Mouse (Mus musculus) intestine, embryonic 15.5 days (tissue): ENCODE results near the gene Srp14. TPM values are rescaled to one million over a fixed set of nuclear protein-coding genes. Genes with fewer than 3 reads are reported as not detected.

Experiments used
- ATAC-seq: fragments of 200-750 bp; cut with Nextera tagmentation; 2 replicates; pipeline ENCODE4 v1.8.0; 2017; ENCODE audit warnings: moderate TSS enrichment, moderate library complexity
- H3K27ac ChIP-seq: fragments of 300-500 bp; sonication (generic); 2 replicates; pipeline ENCODE4 v1.5.1; 2015; ENCODE audit warnings: mild to moderate bottlenecking, inconsistent platforms
- H3K27me3 ChIP-seq: fragments of 300-500 bp; sonication (generic); replicated peaks from 2 replicates; pipeline ENCODE4 v1.6.1; 2015; ENCODE audit warnings: inconsistent platforms
- H3K36me3 ChIP-seq: fragments of 300-500 bp; sonication (generic); 2 replicates; pipeline ENCODE4 v1.6.1; 2015; ENCODE audit warnings: inconsistent platforms
- H3K4me1 ChIP-seq: fragments of 300-500 bp; sonication (generic); replicated peaks from 2 replicates; pipeline ENCODE4 v1.6.1; 2015; ENCODE audit warnings: inconsistent platforms
- H3K4me2 ChIP-seq: fragments of 300-500 bp; sonication (generic); replicated peaks from 2 replicates; pipeline ENCODE4 v1.6.1; 2015; ENCODE audit warnings: mild to moderate bottlenecking, inconsistent platforms
- H3K4me3 ChIP-seq: fragments of 300-500 bp; sonication (generic); replicated peaks from 2 replicates; pipeline ENCODE4 v1.5.1; 2015; ENCODE audit warnings: inconsistent platforms
- H3K9ac ChIP-seq: fragments of 300-500 bp; sonication (generic); 2 replicates; pipeline ENCODE4 v1.6.1; 2015; ENCODE audit warnings: inconsistent platforms
- H3K9me3 ChIP-seq: fragments of 300-500 bp; sonication (generic); 2 replicates; pipeline ENCODE4 v1.6.1; 2016; ENCODE audit warnings: inconsistent platforms
- WGBS: fragments of 180-500 bp; shearing (Covaris S2); methylation state at CpG from one replicate; pipeline ENCODE4 v1.1.7; 2015; 5-methylcytosine and 5-hydroxymethylcytosine counted together
- polyA plus RNA-seq: library from polyadenylated mRNA; unstranded; fragments of >200 nt; fragmentation: Nextera tagmentation; extraction: Ambion mirVana; gene quantifications from 2 replicates; pipeline ENCODE4 v1.2.1, GENCODE M21; 2015

The Srp14 gene
- polyA plus RNA-seq, 1 experiment from 2014 or later, result 196 TPM

DNA sequence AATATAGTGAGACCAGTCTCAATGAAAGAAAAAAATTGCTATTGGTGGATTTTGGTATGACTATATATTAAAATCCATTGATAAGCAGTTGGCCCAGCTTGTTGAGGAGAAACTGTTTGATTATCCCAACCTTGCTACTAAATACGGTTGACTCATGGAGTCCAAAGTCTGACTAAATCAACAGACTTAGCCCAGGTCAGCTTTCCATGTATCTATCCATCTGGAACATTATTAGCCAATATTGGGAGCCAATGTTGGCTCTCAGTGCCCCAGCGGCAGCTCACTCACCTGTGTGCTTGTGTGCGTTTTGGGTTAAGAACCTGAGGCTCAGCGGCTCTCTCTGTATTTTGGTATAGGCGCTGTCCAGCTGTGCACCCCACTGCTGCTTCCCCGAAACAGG is 28.5 kb downstream of the Srp14 start:
- Histone ChIP-seq H3K27ac (no peak overlapping the region), H3K27me3 (no peaks in the 10 kb centered on the region), H3K36me3 (peaks cover 10% of the 10 kb centered on the region; the same call in 1 of the 2 replicates), H3K4me2 (no peak overlapping the region), H3K9ac (no peak overlapping the region), H3K4me1 (no peaks in the 10 kb centered on the region), H3K9me3 (no peaks in the 10 kb centered on the region), H3K4me3 (no peak overlapping the region)
- whole genome bisulfite sequencing, result 92% methylated on average over 6 of the region's 6 CpGs
- no peak for ATAC-seq

DNA sequence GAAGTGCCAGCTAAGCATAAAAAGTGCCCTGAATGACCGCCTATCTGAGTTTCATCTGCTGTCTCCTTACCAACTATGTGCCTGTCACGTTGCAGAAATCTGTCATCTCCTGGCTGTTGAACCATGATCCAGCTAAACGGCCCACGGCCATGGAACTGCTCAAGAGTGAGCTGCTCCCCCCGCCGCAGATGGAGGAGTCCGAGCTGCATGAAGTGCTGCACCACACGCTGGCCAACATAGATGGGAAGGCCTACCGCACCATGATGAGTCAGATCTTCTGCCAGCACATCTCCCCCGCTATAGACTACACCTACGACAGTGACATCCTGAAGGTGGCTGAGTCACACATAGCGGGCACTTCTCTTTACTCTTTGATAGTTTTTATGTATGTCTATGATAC is 31.3 kb downstream of the Srp14 start:
- 85% methylated on average over 12 of the region's 12 CpGs for WGBS
- Histone ChIP-seq H3K9ac (no peak overlapping the region), H3K27me3 (no peaks in the 10 kb centered on the region), H3K27ac (no peak overlapping the region), H3K4me3 (no peak overlapping the region), H3K36me3 (peaks cover 8% of the 10 kb centered on the region; the same call in 1 of the 2 replicates), H3K9me3 (no peaks in the 10 kb centered on the region), H3K4me1 (no peaks in the 10 kb centered on the region), H3K4me2 (no peak overlapping the region)
- ATAC-seq, result no peak

DNA sequence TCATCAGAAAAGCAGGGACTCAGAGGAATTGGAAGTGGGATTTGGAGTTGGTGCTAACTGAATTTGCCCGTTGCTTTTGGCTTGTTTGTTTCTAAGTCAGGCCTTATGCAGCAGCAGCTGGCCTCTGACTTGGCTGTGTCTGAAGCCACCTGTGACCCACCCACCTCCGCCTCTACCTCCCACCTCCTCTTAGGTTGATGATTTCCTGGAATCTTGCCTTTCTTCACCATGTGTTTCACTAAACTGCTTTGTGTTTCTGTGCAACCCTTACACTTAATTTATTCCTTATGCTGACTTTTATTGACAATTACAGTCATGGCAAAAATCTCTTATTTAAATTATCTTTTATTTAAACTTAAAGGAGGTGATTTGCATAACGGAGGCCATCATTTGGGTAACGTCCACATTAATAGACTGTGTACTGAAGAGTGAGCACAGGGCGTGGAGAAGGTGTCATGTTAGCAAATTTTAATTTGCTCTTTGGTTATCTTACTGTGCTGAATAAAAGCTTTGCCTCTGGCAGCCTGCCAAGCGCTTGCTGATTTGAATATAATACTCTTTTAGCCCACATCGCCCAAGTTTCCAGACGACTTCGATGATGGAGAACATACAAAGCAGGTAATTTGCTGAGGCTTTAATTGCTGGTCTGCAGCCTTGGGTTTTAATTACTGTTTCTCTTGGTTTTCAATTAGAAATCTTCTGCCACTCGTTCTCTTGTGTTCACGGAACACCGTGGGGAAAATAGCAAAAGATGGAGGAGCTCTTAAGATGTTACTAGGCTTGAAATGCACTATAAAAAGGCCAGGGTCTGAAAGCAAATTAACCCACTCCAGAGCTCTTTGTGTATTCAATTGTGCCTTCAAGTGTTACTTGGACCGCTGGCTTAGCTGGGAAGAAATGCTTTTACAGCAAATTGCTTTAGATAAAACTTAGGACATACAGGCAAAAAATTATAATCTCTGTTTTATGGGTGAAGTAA is 33.5 kb downstream of the Srp14 start:
- no peak overlapping the region for H3K27ac ChIP-seq
- H3K27me3 ChIP-seq, result no peaks in the 10 kb centered on the region
- H3K4me2 ChIP-seq, result no peak overlapping the region
- no peaks in the 10 kb centered on the region for H3K4me1 ChIP-seq
- H3K4me3 ChIP-seq, result no peak overlapping the region
- 79% methylated on average over 13 of the region's 13 CpGs for WGBS
- no peak overlapping the region for H3K9ac ChIP-seq
- no peaks in the 10 kb centered on the region for H3K36me3 ChIP-seq
- ATAC-seq, result no peak
- H3K9me3 ChIP-seq, result no peaks in the 10 kb centered on the region

DNA sequence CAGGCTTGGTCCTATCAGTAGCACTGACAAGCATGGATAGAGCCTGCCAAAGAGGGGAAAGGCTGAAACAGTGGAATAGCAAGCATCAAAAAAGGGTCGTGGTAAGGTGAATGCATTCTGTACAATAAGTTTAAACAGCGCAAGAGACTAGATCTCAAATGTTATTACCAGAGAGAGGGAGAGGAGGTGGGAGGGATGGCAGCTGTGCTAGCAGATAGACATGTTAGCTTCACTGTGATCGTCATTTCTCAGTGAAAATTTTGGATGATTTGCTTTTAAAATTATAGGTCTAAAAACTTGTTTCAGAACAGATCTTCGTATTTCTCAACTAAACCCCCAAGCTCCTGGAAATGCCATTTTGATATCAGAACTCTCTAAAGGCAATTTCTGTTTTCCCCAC is 36.8 kb downstream of the Srp14 start:
- Histone ChIP-seq H3K27ac (no peak overlapping the region), H3K4me1 (no peaks in the 10 kb centered on the region), H3K9me3 (no peaks in the 10 kb centered on the region), H3K4me2 (no peak overlapping the region), H3K9ac (no peak overlapping the region), H3K4me3 (no peak overlapping the region), H3K27me3 (no peaks in the 10 kb centered on the region), H3K36me3 (peaks cover 3% of the 10 kb centered on the region; the same call in 1 of the 2 replicates)
- no peak for ATAC-seq
- 87% methylated on average over 4 of the region's 4 CpGs for WGBS

DNA sequence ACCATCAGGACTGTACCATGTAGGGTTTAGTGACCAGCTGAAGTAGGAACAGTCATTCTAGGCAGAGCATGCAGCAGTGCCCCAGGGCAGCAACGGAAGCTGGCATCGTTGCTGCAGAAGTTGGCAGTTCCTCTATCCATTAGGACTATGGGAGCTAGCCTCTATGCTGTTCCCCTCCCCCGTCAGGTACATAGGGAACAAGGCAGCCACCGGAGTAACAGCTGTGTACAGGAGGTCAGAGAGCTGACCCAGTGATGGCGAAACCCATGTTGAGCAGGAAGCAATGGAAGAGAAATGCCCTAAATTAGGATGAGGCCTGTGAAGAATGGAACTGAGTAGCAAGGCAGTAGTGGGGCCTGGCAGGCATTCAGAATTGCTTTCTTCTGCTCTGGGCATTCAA is 37.3 kb downstream of the Srp14 start:
- Histone ChIP-seq H3K9ac (no peak overlapping the region; the same call in 1 of the 2 replicates), H3K27ac (no peak overlapping the region), H3K4me2 (no peak overlapping the region), H3K9me3 (no peaks in the 10 kb centered on the region), H3K4me1 (no peaks in the 10 kb centered on the region), H3K36me3 (peaks cover 3% of the 10 kb centered on the region; the same call in 1 of the 2 replicates), H3K4me3 (no peak overlapping the region), H3K27me3 (no peaks in the 10 kb centered on the region)
- ATAC-seq, result no peak
- 81% methylated on average over 5 of the region's 5 CpGs for WGBS

DNA sequence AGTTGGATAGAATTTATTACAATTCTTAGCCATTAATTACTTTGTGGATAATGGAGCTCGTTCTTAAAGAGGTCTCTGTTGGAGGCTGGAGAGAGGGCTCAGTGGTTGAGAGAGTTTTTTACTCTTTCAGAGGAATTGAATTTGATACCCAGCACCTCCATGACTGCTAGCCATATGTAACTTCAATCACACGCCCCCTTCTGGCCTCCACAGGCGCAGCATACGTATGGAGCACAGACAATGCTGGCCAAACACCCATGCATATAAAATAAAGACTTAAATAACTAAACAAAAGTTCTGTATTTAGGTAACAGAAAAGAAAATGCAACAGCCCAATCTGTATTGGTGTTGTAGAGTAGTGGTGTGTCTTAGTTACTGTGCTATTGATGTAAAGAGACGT is 47.9 kb downstream of the Srp14 start:
- ATAC-seq, result no peak
- 74% methylated on average over 5 of the region's 5 CpGs for WGBS
- no peaks in the 10 kb centered on the region for H3K27me3 ChIP-seq

DNA sequence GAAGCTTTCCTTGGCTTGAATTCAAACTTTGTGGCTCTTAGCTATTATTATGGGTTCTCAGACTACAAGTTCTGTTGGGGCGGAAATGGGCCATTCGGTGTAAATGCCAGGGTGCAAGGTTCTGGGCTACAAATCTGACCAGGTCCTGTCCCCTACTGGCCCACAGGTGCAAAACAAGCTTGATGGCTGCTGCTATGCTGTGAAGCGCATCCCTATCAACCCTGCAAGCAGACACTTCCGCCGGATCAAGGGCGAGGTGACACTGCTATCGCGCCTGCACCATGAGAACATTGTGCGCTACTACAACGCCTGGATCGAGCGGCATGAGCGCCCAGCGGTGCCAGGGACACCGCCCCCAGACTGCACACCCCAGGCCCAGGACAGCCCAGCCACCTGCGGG is 48.9 kb downstream of the Srp14 start:
- Histone ChIP-seq H3K4me3 (no peak overlapping the region), H3K9ac (no peak overlapping the region), H3K4me2 (no peak overlapping the region), H3K4me1 (no peaks in the 10 kb centered on the region), H3K36me3 (peaks cover 20% of the 10 kb centered on the region), H3K27me3 (no peaks in the 10 kb centered on the region), H3K27ac (no peak overlapping the region), H3K9me3 (no peaks in the 10 kb centered on the region)
- WGBS, result 79% methylated on average over 16 of the region's 16 CpGs
- ATAC-seq, result no peak

More for the DNA sequence above, 47.9 kb downstream of the Srp14 start:
- Histone ChIP-seq H3K36me3 (peaks cover 27% of the 10 kb centered on the region), H3K4me2 (no peak overlapping the region), H3K4me3 (no peak overlapping the region), H3K9me3 (no peaks in the 10 kb centered on the region), H3K4me1 (no peaks in the 10 kb centered on the region), H3K27ac (no peak overlapping the region), H3K9ac (no peak overlapping the region)

DNA sequence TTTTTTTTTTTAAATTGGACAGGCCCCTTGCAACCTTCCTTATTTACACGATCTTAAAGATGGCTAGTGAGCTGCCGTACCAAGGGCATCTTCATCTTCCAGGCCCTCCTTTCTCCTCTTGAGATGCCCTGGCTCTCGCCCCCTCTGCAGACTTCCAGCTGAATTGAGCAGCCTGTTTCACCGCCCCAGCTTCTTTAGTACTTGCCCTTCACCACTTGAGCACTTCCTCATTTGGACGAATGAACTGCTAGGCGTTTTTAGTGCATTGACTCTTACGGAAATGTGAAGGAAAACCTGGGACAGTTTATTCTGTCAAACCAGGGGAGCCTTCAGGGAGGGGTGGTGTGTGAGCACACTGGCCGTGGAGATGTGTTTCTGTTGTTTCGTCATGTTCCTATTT is 50.2 kb downstream of the Srp14 start:
- H3K4me1 ChIP-seq, result no peaks in the 10 kb centered on the region
- 87% methylated on average over 9 of the region's 9 CpGs for WGBS
- H3K9ac ChIP-seq, result no peak overlapping the region
- no peak overlapping the region for H3K4me2 ChIP-seq
- peaks cover 20% of the 10 kb centered on the region for H3K36me3 ChIP-seq
- H3K4me3 ChIP-seq, result no peak overlapping the region
- no peaks in the 10 kb centered on the region for H3K27me3 ChIP-seq
- no peak overlapping the region for H3K27ac ChIP-seq
- no peak for ATAC-seq
- no peaks in the 10 kb centered on the region for H3K9me3 ChIP-seq

DNA sequence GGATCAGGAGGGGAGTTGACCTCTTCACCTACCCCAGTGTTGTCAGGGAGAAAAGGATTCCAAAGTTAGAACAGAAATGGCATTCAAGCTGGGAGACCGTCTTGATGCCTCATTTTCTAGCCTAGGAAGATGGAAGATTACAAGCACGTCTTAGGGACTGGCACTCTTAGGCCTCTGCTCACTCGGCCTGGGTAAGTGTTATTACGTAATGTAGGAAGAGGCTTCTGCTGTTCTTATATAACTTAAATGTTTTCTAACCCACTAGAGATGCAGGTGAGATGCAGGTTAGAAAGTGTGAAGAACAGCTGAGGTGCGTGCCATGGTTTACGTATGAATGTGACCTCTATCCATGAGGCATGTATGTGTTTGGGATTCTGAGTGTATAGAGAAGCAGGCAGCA is 51.2 kb downstream of the Srp14 start:
- H3K9ac ChIP-seq, result no peak overlapping the region
- peaks cover 13% of the 10 kb centered on the region; the same call in 1 of the 2 replicates for H3K36me3 ChIP-seq

More for the DNA sequence above, 51.2 kb downstream of the Srp14 start:
- Histone ChIP-seq H3K4me2 (no peak overlapping the region), H3K4me1 (no peaks in the 10 kb centered on the region), H3K9me3 (no peaks in the 10 kb centered on the region), H3K27ac (no peak overlapping the region), H3K27me3 (no peaks in the 10 kb centered on the region), H3K4me3 (no peak overlapping the region)
- ATAC-seq, result no peak
- 90% methylated on average over 6 of the region's 6 CpGs for WGBS

Other genes with a start within 250 kb of the Srp14 start
- 0.14 and 0.19 TPM in 2 replicates for gene Fsip1, start 222.7 kb downstream of the Srp14 start, polyA plus RNA-seq
- 0.39 and 0.44 TPM in 2 replicates for gene Gpr176, start 106.3 kb downstream of the Srp14 start, polyA plus RNA-seq
- 9.9 and 10.2 TPM in 2 replicates for gene Eif2ak4, start 91.1 kb downstream of the Srp14 start, polyA plus RNA-seq
- 2.8 and 3.0 TPM in 2 replicates for gene Bmf, start 70.0 kb upstream of the Srp14 start, polyA plus RNA-seq
- 67.9 and 71.5 TPM in 2 replicates for gene Bub1b, start 118.5 kb upstream of the Srp14 start, polyA plus RNA-seq
- gene Pak6, start 183.6 kb upstream of the Srp14 start, polyA plus RNA-seq, result 1.8 and 1.9 TPM in 2 replicates
- gene Ankrd63, start 224.3 kb upstream of the Srp14 start, polyA plus RNA-seq, result 0.30 TPM in 2 replicates
- 1.2 and 1.6 TPM in 2 replicates for gene Plcb2, start 248.7 kb upstream of the Srp14 start, polyA plus RNA-seq